Mouse (Mus musculus) liver, postnatal 0 days (tissue): ENCODE measurements at regions not wholly inside any gene's neighbourhood (a gene's known extent, or its start where the extent isn't known, plus 50 kb on each side); places are given as distances from the start of the nearest gene placed in this dataset. TPM values are rescaled to one million over a fixed set of nuclear protein-coding genes. Genes with fewer than 3 reads are reported as not detected.

Experiments used
- ATAC-seq: fragments of 200-750 bp; cut with Nextera tagmentation; 2 replicates; pipeline ENCODE4 v1.8.0; 2017; ENCODE audit warnings: mild to moderate bottlenecking, moderate library complexity
- DNase-seq: peaks from one replicate; pipeline ENCODE4 v3.0.0-alpha.2; 2016
- H3K27ac ChIP-seq: fragments of 300-500 bp; sonication (generic); 2 replicates; pipeline ENCODE4 v1.5.1; 2014; ENCODE audit warnings: antibody characterized with exemption, moderate library complexity, mild to moderate bottlenecking, low read depth
- H3K27me3 ChIP-seq: fragments of 300-500 bp; sonication (generic); 2 replicates; pipeline ENCODE4 v1.6.1; 2014; ENCODE audit warnings: low read length, control low read depth, mixed read lengths; ENCODE audit not compliant: insufficient read depth
- H3K36me3 ChIP-seq: fragments of 300-500 bp; sonication (generic); replicated peaks from 2 replicates; pipeline ENCODE4 v1.6.1; 2014; ENCODE audit warnings: mild to moderate bottlenecking, control low read depth, low read length, moderate library complexity, mixed read lengths; ENCODE audit not compliant: insufficient read depth
- H3K4me1 ChIP-seq: fragments of 300-500 bp; sonication (generic); 2 replicates; pipeline ENCODE4 v1.6.1; 2014; ENCODE audit warnings: antibody characterized with exemption, mild to moderate bottlenecking, control low read depth; ENCODE audit not compliant: insufficient read depth
- H3K4me2 ChIP-seq: fragments of 300-500 bp; sonication (generic); 2 replicates; pipeline ENCODE4 v1.6.1; 2014; ENCODE audit warnings: low read depth, mild to moderate bottlenecking, low read length, moderate library complexity, mixed read lengths
- H3K4me3 ChIP-seq: fragments of 300-500 bp; sonication (generic); 2 replicates; pipeline ENCODE4 v1.5.1; 2014; ENCODE audit warnings: low read depth, low read length
- H3K9ac ChIP-seq: fragments of 300-500 bp; sonication (generic); replicated peaks from 2 replicates; pipeline ENCODE4 v1.6.1; 2014; ENCODE audit warnings: mild to moderate bottlenecking, moderate library complexity
- H3K9me3 ChIP-seq: fragments of 300-500 bp; sonication (generic); 2 replicates; pipeline ENCODE4 v1.6.1; 2016; ENCODE audit warnings: mild to moderate bottlenecking, control low read depth, low read length, mixed read lengths
- CTCF ChIP-seq: sonication (generic); IDR thresholded peaks from 2 replicates; pipeline ENCODE4 v1.5.1; 2016; ENCODE audit warnings: antibody characterized with exemption, low read depth
- EP300 ChIP-seq: IDR thresholded peaks from 2 replicates; pipeline ENCODE4 v1.6.1; 2016; ENCODE audit warnings: antibody characterized with exemption, low read depth, mild to moderate bottlenecking
- WGBS: fragments of 180-500 bp; shearing (Covaris S2); extraction: QIAGEN DNeasy Blood & Tissue Kit; methylation state at CpG from one replicate; pipeline ENCODE4 v1.1.7; 2014; ENCODE audit not compliant: insufficient replicate concordance; 5-methylcytosine and 5-hydroxymethylcytosine counted together
- microRNA-seq: library from miRNA; unstranded; fragments of <30 nt; microRNA quantifications from one replicate; pipeline ENCODE4, GENCODE M21; 2016

DNA sequence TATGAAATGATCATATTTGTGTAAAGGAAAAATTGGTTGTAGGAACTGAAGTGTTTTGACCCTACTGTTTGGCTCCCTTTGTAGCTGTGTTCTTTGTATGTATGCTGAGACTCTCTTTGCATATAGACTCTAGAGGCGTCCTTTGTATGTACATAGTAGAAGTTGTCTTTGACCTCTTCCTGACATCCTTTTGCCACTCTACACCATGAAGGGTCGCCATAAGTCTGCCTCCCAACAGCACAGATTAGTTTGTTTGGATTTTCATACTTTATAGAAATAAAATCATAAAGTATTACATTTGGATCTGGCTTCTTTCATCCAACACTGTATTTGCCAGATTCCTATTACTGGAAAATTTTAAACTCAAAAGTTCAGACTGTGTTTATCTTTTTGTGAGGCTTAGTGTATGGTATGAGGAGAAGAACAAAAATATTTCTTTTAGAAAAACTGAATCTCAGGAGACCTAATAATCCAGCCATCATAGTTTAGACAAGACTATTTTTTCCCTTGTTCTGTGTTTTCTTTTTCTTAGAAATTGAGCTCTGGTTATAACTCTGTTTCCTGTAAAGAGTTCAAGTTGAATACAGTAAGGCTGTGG is 293.7 kb downstream of the Tmsb4x start:
- H3K9ac ChIP-seq, result no peak overlapping the region
- no peak for ATAC-seq
- DNase-seq, result no peak
- no peak overlapping the region for H3K4me2 ChIP-seq
- no peaks in the 10 kb centered on the region for H3K4me1 ChIP-seq
- H3K9me3 ChIP-seq, result no peaks in the 10 kb centered on the region
- H3K27me3 ChIP-seq, result no peaks in the 10 kb centered on the region
- H3K36me3 ChIP-seq, result no peaks in the 10 kb centered on the region
- H3K27ac ChIP-seq, result no peak overlapping the region
- H3K4me3 ChIP-seq, result no peak overlapping the region
- WGBS, result 51% methylated on average over 2 of the region's 2 CpGs
- TF ChIP-seq CTCF, result no peak
- TF ChIP-seq EP300, result no peak

DNA sequence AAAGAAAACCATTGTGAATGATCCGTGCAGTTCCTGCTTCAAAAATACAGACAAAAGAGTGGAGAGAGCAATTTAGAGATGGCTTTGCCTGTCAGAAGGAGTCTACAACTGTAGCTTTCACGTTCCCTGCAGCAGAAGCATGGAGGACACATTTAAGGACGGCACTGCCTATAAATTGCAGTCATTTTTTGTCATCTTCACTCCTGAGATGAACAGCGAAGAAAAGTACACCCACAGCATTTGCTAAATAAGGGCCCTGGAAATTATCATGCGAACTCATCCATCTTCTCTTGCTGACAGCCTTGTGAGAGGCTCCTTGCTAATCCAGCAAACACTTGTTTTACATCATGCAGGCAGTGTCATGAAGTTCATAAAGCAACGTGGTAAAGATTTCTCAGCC is 302.5 kb downstream of the Tmsb4x start:
- no peaks in the 10 kb centered on the region for H3K36me3 ChIP-seq
- DNase-seq (no peak), ATAC-seq (no peak)
- H3K9ac ChIP-seq, result no peak overlapping the region
- H3K27me3 ChIP-seq, result no peaks in the 10 kb centered on the region
- H3K27ac ChIP-seq, result no peak overlapping the region
- H3K4me3 ChIP-seq, result no peak overlapping the region
- no peaks in the 10 kb centered on the region for H3K9me3 ChIP-seq
- TF ChIP-seq EP300, result no peak
- no peak for TF ChIP-seq CTCF
- H3K4me1 ChIP-seq, result no peaks in the 10 kb centered on the region
- 69% methylated on average over 6 of the region's 6 CpGs for WGBS
- H3K4me2 ChIP-seq, result no peak overlapping the region

DNA sequence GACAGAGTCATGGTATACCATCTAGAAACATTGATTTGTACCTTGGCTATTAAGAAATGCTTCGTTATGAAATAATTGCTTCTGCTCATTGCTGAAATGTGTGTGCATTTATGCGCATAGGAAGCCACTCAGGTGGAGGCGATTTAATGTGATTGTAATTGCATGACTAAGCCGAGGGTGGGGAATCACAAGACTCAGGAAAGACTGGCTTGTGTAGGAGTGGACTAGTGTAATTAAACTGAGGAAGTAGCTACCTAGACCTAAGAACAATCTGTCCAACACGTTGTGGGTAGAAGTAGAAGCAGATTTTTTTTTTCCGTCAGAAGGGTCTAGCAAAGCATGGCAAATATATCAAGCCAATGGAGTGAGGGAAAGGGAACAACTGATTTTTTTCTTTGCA is 308.4 kb downstream of the Tmsb4x start:
- 73% methylated on average over 6 of the region's 6 CpGs for WGBS
- no peak overlapping the region for H3K4me3 ChIP-seq
- no peaks in the 10 kb centered on the region for H3K36me3 ChIP-seq
- no peaks in the 10 kb centered on the region for H3K4me1 ChIP-seq
- H3K4me2 ChIP-seq, result no peak overlapping the region
- no peak for ATAC-seq
- H3K27me3 ChIP-seq, result no peaks in the 10 kb centered on the region
- no peak for DNase-seq
- TF ChIP-seq EP300 (no peak), CTCF (no peak)
- no peak overlapping the region for H3K27ac ChIP-seq
- no peak overlapping the region for H3K9ac ChIP-seq
- H3K9me3 ChIP-seq, result no peaks in the 10 kb centered on the region

DNA sequence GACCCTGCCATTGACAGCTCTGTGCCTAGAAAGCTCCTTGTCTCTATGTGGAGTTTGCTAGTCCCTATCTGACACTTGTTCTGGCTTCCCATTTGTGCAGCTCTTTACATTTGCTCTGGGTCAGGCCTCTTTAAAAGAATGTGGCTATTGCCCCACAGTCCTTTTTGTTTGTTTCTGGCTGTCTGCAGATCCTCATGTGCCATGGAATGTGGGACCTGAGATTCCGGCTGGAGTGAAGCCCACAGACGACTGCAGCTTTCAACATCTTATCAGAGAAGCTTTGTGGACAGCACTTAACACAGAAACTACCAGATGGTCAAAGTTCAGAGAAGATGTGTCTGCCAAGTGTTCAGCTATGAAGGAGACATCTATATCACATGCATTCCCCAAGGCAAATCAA is 309.7 kb upstream of the Egfl6 start:
- ATAC-seq (no peak), DNase-seq (no peak)
- H3K9me3 ChIP-seq, result no peaks in the 10 kb centered on the region
- H3K27ac ChIP-seq, result no peak overlapping the region
- no peak overlapping the region for H3K4me2 ChIP-seq
- H3K4me1 ChIP-seq, result no peaks in the 10 kb centered on the region
- no peak for TF ChIP-seq EP300
- TF ChIP-seq CTCF, result no peak
- no peak overlapping the region for H3K4me3 ChIP-seq
- H3K27me3 ChIP-seq, result no peaks in the 10 kb centered on the region
- no peaks in the 10 kb centered on the region for H3K36me3 ChIP-seq
- H3K9ac ChIP-seq, result no peak overlapping the region
- 55% methylated on average over 2 of the region's 2 CpGs for WGBS

DNA sequence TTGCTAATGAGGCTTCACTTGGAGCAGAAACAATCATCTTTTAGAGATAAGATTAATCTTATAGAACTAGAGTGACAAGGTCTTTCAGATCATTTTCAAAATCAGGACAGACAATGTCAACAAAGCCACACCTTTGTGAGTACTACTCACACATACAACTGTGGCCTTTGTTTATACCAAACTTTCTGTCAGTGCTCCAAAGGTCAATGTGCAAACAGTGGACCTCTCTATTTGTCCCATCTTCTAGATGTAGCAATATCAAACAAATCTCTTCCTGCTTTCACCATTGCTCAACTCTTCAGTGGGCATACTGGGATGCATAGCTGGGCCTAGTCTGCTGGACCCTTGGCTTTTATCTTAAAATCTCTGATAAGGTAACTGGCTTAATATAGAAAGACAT is 300.9 kb upstream of the Egfl6 start:
- H3K9ac ChIP-seq, result no peak overlapping the region
- H3K27ac ChIP-seq, result no peak overlapping the region; the same call in 1 of the 2 replicates
- ATAC-seq (peak; percentile 88), DNase-seq (no peak)
- H3K9me3 ChIP-seq, result no peaks in the 10 kb centered on the region
- H3K4me3 ChIP-seq, result no peak overlapping the region
- TF ChIP-seq CTCF (no peak), EP300 (no peak)
- H3K36me3 ChIP-seq, result no peaks in the 10 kb centered on the region
- no peak overlapping the region for H3K4me2 ChIP-seq
- H3K4me1 ChIP-seq, result no peaks in the 10 kb centered on the region
- no peaks in the 10 kb centered on the region for H3K27me3 ChIP-seq

DNA sequence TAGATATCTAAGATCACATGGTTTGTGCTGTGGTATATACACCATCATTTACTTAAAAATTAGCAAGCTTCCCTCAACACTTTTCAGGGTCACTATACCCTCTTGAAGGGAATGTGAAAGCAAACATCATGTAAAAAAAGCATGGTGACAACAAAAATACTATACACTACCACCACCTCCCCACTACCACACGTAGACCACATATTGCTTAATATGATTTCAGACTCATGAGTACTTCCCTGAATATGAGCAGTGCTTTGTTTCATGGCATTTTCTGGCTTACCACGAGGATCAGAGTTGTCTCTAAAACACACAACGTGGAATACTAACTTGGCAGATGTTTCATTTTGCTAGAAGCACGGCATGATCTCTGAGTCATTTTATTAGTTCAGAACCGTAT is 284.0 kb upstream of the Egfl6 start:
- Histone ChIP-seq H3K36me3 (no peaks in the 10 kb centered on the region), H3K9ac (no peak overlapping the region), H3K4me2 (no peak overlapping the region), H3K9me3 (no peaks in the 10 kb centered on the region), H3K4me1 (no peaks in the 10 kb centered on the region), H3K27me3 (peaks cover 2% of the 10 kb centered on the region; the same call in 1 of the 2 replicates), H3K27ac (no peak overlapping the region), H3K4me3 (no peak overlapping the region)
- DNase-seq (no peak), ATAC-seq (no peak)
- TF ChIP-seq EP300, result no peak
- no peak for TF ChIP-seq CTCF
- 62% methylated on average over 5 of the region's 5 CpGs for WGBS

DNA sequence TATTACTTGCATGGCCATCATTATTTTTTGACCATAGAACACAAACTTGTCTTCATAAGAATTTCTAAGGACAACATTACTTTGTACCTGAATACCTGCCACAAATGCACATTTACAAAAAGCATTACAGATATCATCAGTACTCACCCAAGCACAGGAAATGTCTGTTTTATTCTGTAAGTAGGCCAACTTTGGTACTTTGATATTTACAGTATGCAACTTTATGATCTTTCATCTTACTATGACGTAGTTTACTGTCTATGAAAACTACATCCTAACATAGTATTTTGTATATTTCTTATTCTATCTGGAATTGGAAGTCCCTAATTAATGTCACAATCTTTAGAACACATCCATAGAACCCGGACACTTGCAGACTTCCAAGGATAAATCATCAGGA is 282.2 kb upstream of the Egfl6 start:
- ATAC-seq, result no peak
- 66% methylated on average over 2 of the region's 2 CpGs for WGBS
- H3K4me3 ChIP-seq, result no peak overlapping the region
- DNase-seq, result no peak
- H3K4me1 ChIP-seq, result no peaks in the 10 kb centered on the region
- H3K27ac ChIP-seq, result no peak overlapping the region
- no peak overlapping the region for H3K4me2 ChIP-seq
- no peaks in the 10 kb centered on the region for H3K36me3 ChIP-seq
- H3K9me3 ChIP-seq, result no peaks in the 10 kb centered on the region
- no peak overlapping the region for H3K9ac ChIP-seq
- peaks cover 2% of the 10 kb centered on the region; the same call in 1 of the 2 replicates for H3K27me3 ChIP-seq
- TF ChIP-seq CTCF (no peak), EP300 (no peak)

Small RNAs in the stretch of these regions (microRNA-seq; reads per million reads assigned to microRNA genes)
- gene Gm22368, result not detected
- gene Gm44376, result not detected
